Mouse (Mus musculus): ENCODE data around the gene Hipk2.
A peak's percentile ranks its signal among the peaks of the same experiment; 100 is the strongest.

Hipk2 gene

GRCm38 (mm10) chr6:38755961-38756360 is 120.0 kb downstream of the Hipk2 start:
- no peak for DNase-seq (ENCODE audit: extremely low spot score, low spot score)

- no peak for DNase-seq (ENCODE audit: extremely low spot score, low spot score)
Measured at GRCm38 (mm10) chr6:38755188-38755587, 120.8 kb downstream of the Hipk2 start.

GRCm38 (mm10) chr6:38753729-38754128 is 122.2 kb downstream of the Hipk2 start:
- DNase-seq (ENCODE audit: extremely low spot score, low spot score) = no peak

GRCm38 (mm10) chr6:38753025-38753424 is 122.9 kb downstream of the Hipk2 start:
- DNase-seq (ENCODE audit: extremely low spot score, low spot score) = no peak

GRCm38 (mm10) chr6:38752495-38752894 is 123.5 kb downstream of the Hipk2 start:
- DNase-seq (ENCODE audit: extremely low spot score, low spot score) = no peak

- DNase-seq (ENCODE audit: extremely low spot score, low spot score) = no peak
Measured at GRCm38 (mm10) chr6:38748037-38748436, 127.9 kb downstream of the Hipk2 start.

GRCm38 (mm10) chr6:38743351-38743750 is 132.6 kb downstream of the Hipk2 start:
- DNase-seq (ENCODE audit: extremely low spot score, low spot score) = no peak

GRCm38 (mm10) chr6:38742441-38742840 is 133.5 kb downstream of the Hipk2 start:
- no peak for DNase-seq (ENCODE audit: extremely low spot score, low spot score)

GRCm38 (mm10) chr6:38741024-38741423 is 134.9 kb downstream of the Hipk2 start:
- no peak for DNase-seq (ENCODE audit: extremely low spot score, low spot score)

- DNase-seq (ENCODE audit: extremely low spot score, low spot score) = no peak
Measured at GRCm38 (mm10) chr6:38739266-38739665, 136.7 kb downstream of the Hipk2 start.

- DNase-seq (ENCODE audit: extremely low spot score, low spot score) = no peak
Measured at GRCm38 (mm10) chr6:38737763-38738162, 138.2 kb downstream of the Hipk2 start.

GRCm38 (mm10) chr6:38736240-38736639 is 139.7 kb downstream of the Hipk2 start:
- DNase-seq (ENCODE audit: extremely low spot score, low spot score) = peak; percentile 70

- DNase-seq (ENCODE audit: extremely low spot score, low spot score) = no peak
Measured at GRCm38 (mm10) chr6:38732681-38733080, 143.3 kb downstream of the Hipk2 start.

- DNase-seq (ENCODE audit: extremely low spot score, low spot score) = no peak
Measured at GRCm38 (mm10) chr6:38730169-38731146, 145.5 kb downstream of the Hipk2 start.

- DNase-seq (ENCODE audit: extremely low spot score, low spot score) = no peak
Measured at GRCm38 (mm10) chr6:38725515-38725914, 150.4 kb downstream of the Hipk2 start.

GRCm38 (mm10) chr6:38721361-38721760 is 154.6 kb downstream of the Hipk2 start:
- DNase-seq (ENCODE audit: extremely low spot score, low spot score) = no peak

GRCm38 (mm10) chr6:38719229-38719628 is 156.7 kb downstream of the Hipk2 start:
- no peak for DNase-seq (ENCODE audit: extremely low spot score, low spot score)

- DNase-seq (ENCODE audit: extremely low spot score, low spot score) = no peak
Measured at GRCm38 (mm10) chr6:38718625-38719024, 157.3 kb downstream of the Hipk2 start.

- DNase-seq (ENCODE audit: extremely low spot score, low spot score) = no peak
Measured at GRCm38 (mm10) chr6:38715881-38716280, 160.1 kb downstream of the Hipk2 start.

GRCm38 (mm10) chr6:38713957-38714898 is 161.7 kb downstream of the Hipk2 start:
- DNase-seq (ENCODE audit: extremely low spot score, low spot score) = no peak

GRCm38 (mm10) chr6:38710449-38710848 is 165.5 kb downstream of the Hipk2 start:
- DNase-seq (ENCODE audit: extremely low spot score, low spot score) = no peak
